Mouse (Mus musculus) cortical plate, adult 2 months (tissue): ENCODE results near the gene Mtfr1l. TPM values are rescaled to one million over a fixed set of nuclear protein-coding genes. Genes with fewer than 3 reads are reported as not detected.

Experiments
- H3K27ac ChIP-seq: fragments of 200-500 bp; 2 replicates; pipeline ENCODE4 v1.5.1; 2012; ENCODE audit warnings: low read length, control low read depth, inconsistent platforms; ENCODE audit not compliant: insufficient read depth
- H3K4me1 ChIP-seq: fragments of 200-500 bp; 2 replicates; pipeline ENCODE4 v1.6.1; 2011; ENCODE audit warnings: low read length; ENCODE audit not compliant: control insufficient read depth, insufficient read depth
- H3K4me3 ChIP-seq: fragments of 200-500 bp; 2 replicates; pipeline ENCODE4 v1.5.1; 2011; ENCODE audit warnings: mild to moderate bottlenecking, low read length, control low read depth; ENCODE audit not compliant: insufficient read depth
- CTCF ChIP-seq: fragments of 200-500 bp; IDR thresholded peaks from 2 replicates; pipeline ENCODE4 v1.5.1; 2011; ENCODE audit warnings: mild to moderate bottlenecking, control low read depth, low read length; ENCODE audit not compliant: insufficient read depth; ENCODE audit errors: extremely low read depth
- POLR2A ChIP-seq: fragments of 200-500 bp; IDR thresholded peaks from 2 replicates; pipeline ENCODE4 v1.6.1; 2011; ENCODE audit warnings: mild to moderate bottlenecking, low read length, control low read depth; ENCODE audit not compliant: insufficient read depth; ENCODE audit errors: extremely low read depth
- polyA plus RNA-seq: library from polyadenylated mRNA; depleted of rRNA; stranded (reverse); fragments of >200 nt; gene quantifications from 2 replicates; pipeline ENCODE4 v1.2.3, GENCODE M21; 2012

The Mtfr1l gene
- polyA plus RNA-seq, 1 experiment: 118 TPM

DNA sequence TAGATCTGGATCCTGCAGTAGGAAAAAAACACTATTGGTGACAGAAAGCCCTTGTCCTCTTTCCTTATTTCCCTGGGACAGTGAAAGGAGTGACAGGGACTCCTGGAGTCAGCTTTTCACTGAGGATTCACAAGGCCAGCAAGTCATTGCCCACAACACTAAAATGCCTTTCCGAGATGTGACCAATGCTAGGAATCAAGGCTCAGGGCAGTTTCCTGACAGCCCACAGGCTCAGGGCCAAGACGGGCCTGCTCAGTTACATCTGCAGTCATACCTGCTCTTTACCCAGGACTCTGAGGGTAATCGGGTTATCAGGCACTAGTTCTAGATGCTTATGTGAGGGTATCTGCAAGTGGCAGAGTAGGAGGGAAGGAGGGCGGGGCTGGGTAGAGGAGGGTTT, 11.7 kb downstream of the Mtfr1l start:
- Histone ChIP-seq H3K27ac (no peak overlapping the region), H3K4me1 (no peaks in the 10 kb centered on the region), H3K4me3 (no peak overlapping the region)
- TF ChIP-seq CTCF (no peak), POLR2A (no peak)

DNA sequence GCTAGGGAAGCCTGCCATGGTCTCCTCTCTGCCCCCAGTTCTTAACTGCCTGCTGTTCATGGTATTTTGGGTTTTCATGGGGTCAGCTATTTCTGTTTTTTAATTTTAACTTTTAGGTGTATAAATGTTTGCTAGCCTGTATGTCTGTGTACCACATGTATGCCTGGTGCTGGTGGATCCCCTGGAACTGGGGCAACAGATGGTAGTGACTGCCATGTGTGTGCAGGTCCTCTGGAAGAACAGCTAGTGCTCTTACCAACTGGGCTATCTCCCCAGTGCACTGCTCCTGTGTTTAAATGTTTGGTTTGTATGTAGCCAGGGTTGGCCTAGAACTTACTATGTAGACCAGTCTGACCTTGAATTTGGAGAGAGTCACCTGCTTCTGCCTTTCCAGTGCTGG, 15.9 kb downstream of the Mtfr1l start:
- no peak for TF ChIP-seq CTCF
- TF ChIP-seq POLR2A: no peak
- Histone ChIP-seq H3K4me1 (peaks cover 5% of the 10 kb centered on the region), H3K27ac (no peak overlapping the region), H3K4me3 (no peak overlapping the region)

DNA sequence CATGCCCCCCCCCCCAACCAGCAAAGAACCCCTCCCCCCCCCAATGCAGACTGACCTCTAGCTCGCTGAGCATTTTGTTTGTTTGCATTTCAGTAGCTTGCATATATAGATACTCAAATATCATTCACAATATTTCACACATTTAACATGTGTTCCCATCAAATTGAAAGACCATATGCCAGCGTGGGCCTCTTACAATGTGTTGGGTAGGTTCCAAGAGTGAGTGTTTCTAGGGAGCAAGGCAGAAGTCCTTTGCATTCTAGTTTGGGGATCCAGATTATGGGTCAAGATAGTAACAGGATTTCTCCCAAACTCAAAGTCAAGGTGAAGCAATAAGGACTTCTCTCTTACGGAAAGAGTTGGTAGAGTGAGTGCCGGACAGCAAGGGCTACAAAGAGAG, 16.6 kb downstream of the Mtfr1l start:
- Histone ChIP-seq H3K27ac (no peak overlapping the region), H3K4me1 (peaks cover 5% of the 10 kb centered on the region), H3K4me3 (no peak overlapping the region)
- TF ChIP-seq POLR2A (no peak), CTCF (no peak)

DNA sequence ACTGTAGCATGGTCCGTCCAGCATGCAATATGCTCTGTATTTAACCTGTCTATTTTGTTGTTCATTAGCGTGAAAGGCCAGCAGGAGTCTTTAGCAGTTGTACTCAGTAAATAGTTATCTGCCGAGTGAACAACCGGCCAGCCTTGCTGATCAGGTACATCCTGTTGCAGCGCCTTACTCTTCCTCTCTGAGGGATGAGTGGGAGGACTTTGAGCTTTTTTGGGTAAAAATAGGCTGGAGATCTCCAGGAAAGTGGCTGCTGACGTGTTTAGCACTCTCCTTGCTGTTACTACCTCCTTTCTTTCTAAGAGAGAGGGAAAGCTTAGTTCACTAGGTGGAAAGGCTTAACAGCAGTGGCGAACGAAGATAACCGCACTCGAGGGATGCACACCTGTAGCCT, 17.5 kb downstream of the Mtfr1l start:
- Histone ChIP-seq H3K27ac (no peak overlapping the region), H3K4me3 (no peak overlapping the region), H3K4me1 (peaks cover 5% of the 10 kb centered on the region)
- no peak for TF ChIP-seq CTCF
- no peak for TF ChIP-seq POLR2A

DNA sequence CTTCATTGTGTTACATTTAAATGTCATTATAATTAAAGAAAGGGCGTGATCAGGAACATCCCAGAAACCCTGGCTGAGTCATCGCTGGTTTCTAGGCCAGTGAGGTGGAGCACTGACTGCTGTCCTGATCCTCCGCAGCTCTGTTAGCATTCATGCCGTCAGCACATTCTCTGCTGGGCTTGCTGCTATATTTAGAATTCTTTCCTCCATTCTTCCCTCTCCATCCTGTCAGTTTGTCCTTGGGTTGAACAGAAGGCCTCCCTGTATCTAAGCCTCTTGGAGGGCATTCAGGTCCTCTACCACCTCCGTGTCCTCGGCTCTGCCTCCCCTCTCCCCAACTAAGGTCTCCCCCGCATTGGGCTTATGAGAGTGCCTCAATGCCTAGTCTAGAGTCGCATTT, 18.2 kb downstream of the Mtfr1l start:
- TF ChIP-seq CTCF (no peak), POLR2A (no peak)
- peaks cover 5% of the 10 kb centered on the region for H3K4me1 ChIP-seq
- peak overlapping the region; percentile 74 for H3K27ac ChIP-seq
- no peak overlapping the region for H3K4me3 ChIP-seq

DNA sequence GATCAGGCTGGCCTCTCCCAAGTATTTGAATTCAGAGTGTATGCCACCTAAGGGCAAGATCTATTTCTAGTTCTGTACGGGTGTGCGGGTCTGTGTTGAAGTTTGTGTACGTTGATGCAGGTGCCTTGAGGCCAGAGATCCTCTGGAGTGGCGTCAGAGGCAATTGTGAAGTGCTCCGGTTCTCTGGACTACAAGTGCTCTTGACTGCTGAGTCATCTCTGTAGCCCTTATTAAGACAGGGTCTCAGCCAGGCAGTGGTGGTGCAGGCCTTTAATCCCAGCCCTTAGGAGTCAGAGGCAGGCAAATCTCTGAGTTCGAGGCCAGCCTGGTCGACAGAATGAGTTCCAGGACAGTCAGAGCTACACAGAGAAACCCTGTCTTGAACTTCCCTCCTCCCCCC, 19.6 kb downstream of the Mtfr1l start:
- Histone ChIP-seq H3K27ac (no peak overlapping the region), H3K4me3 (no peak overlapping the region), H3K4me1 (peaks cover 5% of the 10 kb centered on the region)
- no peak for TF ChIP-seq CTCF
- no peak for TF ChIP-seq POLR2A

DNA sequence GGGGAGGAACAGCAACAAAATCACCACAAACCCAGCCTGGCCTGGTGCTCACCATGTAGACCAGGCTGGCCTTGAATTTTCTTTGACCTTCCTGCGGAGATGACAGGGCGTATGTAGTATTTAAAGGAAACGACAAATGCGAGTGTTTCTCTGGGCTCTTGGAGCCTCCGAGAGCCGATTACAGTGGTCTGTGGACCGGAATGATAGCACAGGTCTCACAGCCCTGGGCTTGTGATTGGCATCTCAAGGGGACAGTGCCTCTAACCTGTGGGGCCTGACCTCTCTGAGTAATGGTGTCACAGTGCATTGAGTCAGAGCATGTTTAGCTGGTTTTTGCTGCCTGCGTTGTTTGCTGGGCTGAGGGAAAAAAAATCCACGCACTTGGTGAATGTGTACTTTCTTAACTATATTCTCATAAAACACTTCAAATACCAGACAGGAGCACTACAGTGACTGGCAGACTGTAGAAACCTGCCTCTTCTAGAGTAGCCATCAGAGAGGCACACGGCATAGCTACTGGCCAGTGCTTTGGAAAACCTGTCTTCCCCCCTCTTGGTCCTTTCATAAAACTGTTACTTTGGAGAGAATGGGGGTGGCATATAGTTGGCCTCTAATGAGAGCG, 20.8 kb downstream of the Mtfr1l start:
- H3K27ac ChIP-seq: no peak overlapping the region
- no peak overlapping the region for H3K4me3 ChIP-seq
- H3K4me1 ChIP-seq: peaks cover 5% of the 10 kb centered on the region
- no peak for TF ChIP-seq POLR2A
- TF ChIP-seq CTCF: no peak

DNA sequence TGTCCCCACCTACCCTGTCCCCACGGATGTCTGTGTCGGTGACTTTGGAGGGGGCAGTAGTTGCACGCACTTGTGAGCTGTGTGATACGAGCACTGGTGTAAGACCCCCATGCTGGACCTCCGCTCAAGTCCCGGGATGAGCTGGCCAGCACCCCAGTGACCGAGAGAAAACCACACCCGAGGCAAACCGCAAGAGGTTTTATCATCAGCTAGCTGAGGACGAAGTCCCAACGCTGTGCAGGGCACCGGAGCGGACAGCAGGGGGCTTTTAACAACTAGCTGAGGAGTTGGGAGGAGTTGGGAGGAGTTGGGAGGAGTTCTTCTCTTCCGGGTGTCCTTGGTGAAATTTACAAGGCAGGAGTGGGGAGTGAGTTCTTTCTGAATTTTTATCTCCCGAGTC, 22.4 kb downstream of the Mtfr1l start:
- peaks cover 5% of the 10 kb centered on the region for H3K4me1 ChIP-seq
- H3K4me3 ChIP-seq: no peak overlapping the region
- no peak for TF ChIP-seq POLR2A
- peak; percentile 2; the same call in 1 of the 2 replicates for TF ChIP-seq CTCF
- no peak overlapping the region for H3K27ac ChIP-seq

DNA sequence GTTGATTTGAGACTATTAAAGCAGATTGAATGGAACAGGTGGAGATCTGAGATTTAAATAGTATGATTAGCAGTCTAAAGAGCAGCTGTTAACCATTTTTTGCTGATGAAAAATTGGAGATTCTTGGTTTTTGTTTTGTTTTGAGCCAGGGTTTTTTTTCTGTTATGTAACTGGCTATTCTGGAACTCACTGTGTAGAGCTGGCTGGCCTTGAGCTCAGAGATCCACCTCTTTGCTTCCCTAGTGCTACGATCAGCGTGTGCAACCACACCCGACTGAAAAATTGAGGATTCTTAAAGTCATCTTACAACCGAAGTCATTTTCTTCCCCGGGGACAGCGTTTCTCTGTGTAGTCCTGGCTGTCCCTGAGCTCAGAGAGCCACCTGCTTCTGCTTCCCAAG, 23.5 kb downstream of the Mtfr1l start:
- TF ChIP-seq POLR2A (no peak), CTCF (no peak)
- H3K4me3 ChIP-seq: no peak overlapping the region
- no peak overlapping the region for H3K27ac ChIP-seq
- no peaks in the 10 kb centered on the region for H3K4me1 ChIP-seq

DNA sequence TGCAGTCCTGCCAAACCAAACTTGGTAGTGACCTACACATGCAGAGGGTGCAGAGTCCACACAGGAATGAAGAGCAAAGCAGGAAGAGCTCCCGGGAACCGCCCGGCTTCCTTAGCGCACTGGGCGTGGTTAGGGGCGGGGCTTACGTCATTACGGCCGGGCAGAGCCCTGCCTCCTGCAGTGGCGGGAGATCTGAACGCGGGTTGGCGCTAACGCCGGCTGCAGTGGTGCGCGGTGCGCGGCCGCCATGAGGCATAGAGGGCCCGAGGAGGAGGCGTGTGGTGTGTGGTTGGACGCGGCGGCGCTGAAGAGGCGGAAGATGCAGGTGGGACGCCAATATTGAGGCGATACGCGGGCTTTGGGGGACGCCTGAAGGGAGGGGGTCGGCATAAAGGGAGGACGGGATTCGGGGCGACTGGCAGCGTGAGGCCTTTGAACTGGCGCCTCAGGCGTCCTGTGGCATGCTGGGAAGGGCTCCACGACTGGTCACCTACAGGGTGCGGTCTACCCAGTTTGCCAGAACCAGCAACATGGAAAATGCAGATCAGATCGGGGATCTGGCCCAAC, 24.3 kb downstream of the Mtfr1l start, which contains the start of gene Aunip:
TSS of gene Aunip (plus strand) at position 155 of the 567 bp plus-strand sequence.
- Histone ChIP-seq H3K4me3 (peak within 1 kb of the TSS; percentile 12), H3K4me1 (no peaks in the 10 kb centered on the region), H3K27ac (no peak within 1 kb of the TSS)
- no peak for TF ChIP-seq POLR2A
- TF ChIP-seq CTCF: no peak

DNA sequence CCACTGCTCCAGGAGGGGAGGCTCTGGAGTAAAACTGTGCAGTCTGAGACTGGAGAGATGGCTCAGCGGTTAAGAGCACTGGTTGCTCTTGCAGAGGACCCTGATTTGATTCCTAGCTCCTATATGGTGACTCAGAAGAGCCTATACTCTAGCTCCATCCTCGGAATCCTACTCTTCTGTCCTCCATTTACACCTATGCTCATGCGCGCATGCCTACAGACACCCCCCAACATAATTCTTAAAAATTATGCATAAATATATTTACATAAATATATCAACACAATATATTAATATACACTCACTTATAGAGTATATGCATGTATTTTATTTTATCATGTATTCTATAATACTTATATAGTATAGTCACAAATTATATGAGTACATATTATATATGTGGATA, 24.8 kb downstream of the Mtfr1l start:
- H3K27ac ChIP-seq: no peak overlapping the region

More for the DNA sequence above, 24.8 kb downstream of the Mtfr1l start:
- H3K4me1 ChIP-seq: no peaks in the 10 kb centered on the region
- 0 out of 2 replicates have a peak overlapping the region, but pooled peaks have one; percentile 12 for H3K4me3 ChIP-seq
- no peak for TF ChIP-seq CTCF
- no peak for TF ChIP-seq POLR2A
